Comparison of ENCODE assay signal across 9 mouse cellular contexts in the genomic region with DNA sequence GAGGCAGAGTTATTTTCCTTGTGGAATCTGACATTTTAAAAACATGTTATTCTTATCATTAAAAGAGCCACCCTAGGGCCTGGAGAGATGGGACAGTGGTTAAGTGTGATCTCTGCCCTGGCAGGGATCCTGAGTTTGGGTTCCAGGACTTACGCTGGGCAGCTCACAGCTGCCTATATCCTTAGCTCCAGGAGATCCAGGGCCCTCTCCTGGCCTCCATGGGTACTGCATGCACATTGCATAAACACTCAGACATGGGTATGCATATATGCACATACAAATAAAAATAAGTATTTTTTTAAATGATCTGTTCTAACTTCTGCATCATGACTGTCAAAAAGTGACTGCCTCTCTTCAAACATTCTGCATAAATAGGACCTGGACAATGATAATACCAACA.
DNase-seq lines count a peak whose midpoint lies in the region; ATAC-seq and TF ChIP-seq lines count a peak whose summit lies in the region.
"Had no signal": no experiment of that assay in that cellular context is flagged by ENCODE, and none has a peak within 500 bp of the region (broad histone marks: within the 10 kb centered on the region; RNA-seq: fewer than 3 reads in every experiment).

No protein-coding gene starts in this region.

- no peaks in the 10 kb centered on the region; the same call in 1 of the 2 replicates for H3K27me3 ChIP-seq in cerebellum, adult 2 months (ENCODE audit: control insufficient read depth, insufficient read depth, low read length)
- no peaks in the 10 kb centered on the region for H3K27me3 ChIP-seq in MEL (ENCODE audit: control insufficient read depth in 1 of 2, insufficient read depth in 2 of 2, low read length in 2 of 2)

- peak in 1 of 2 experiments; percentile 13 for DNase-seq in cerebellum, adult 2 months
- DNase-seq in left cerebral cortex, adult 2 months (ENCODE audit: extremely low spot score in 1 of 2, low spot score in 2 of 2): no peak
- no peak for DNase-seq in left cerebral cortex, adult 8-10 months (ENCODE audit: low spot score in 2 of 2)
- peak; percentile 5 for DNase-seq in MEL (ENCODE audit: low read depth, low spot score)
- peak; percentile 6 to 46 for DNase-seq in kidney, postnatal 36 days
- no peak for DNase-seq in thymus, postnatal 25 days
- DNase-seq: gastrocnemius, postnatal 36 days had no signal

- H3K79me2 ChIP-seq in MEL (ENCODE audit: control insufficient read depth, insufficient read depth, low read length, poor library complexity): no peaks in the 10 kb centered on the region

- no peak overlapping the region for H3K9ac ChIP-seq in MEL (ENCODE audit: control insufficient read depth, low read depth, low read length, poor library complexity, severe bottlenecking)

- TF ChIP-seq EP300 in MEL (IDR thresholded peaks at IDR 0.05; ENCODE audit: low read depth in 1 of 2, low read length in 2 of 2): no peak

- peak; percentile 24; the same call in 1 of the 2 replicates for TF ChIP-seq CTCF in cerebellum, adult 2 months (IDR thresholded peaks at IDR 0.05; ENCODE audit: borderline replicate concordance, insufficient read depth, low read depth, low read length)
- TF ChIP-seq CTCF in left cerebral cortex, adult 2 months (IDR thresholded peaks at IDR 0.05): peak; percentile 40
- peak in 2 of 3 experiments; percentile 11 to 27; a peak in 2 of 6 replicates for TF ChIP-seq CTCF in MEL (IDR thresholded peaks at IDR 0.05 in 2 of 3, conservative IDR thresholded peaks at IDR 0.05 in 1 of 3; ENCODE audit: control insufficient read depth in 1 of 3, insufficient read depth in 1 of 3, low read depth in 2 of 3, low read length in 3 of 3, poor library complexity in 1 of 3, severe bottlenecking in 1 of 3)

- 59% methylated on average over 1 of the region's 1 CpGs for WGBS in cerebellum, adult 2 months

- H3K27ac ChIP-seq in cerebellum, adult 2 months (ENCODE audit: insufficient read depth, low read length): no peak overlapping the region
- H3K27ac ChIP-seq in left cerebral cortex, adult 2 months: no peak overlapping the region
- H3K27ac ChIP-seq in MEL (ENCODE audit: control insufficient read depth, low read depth, low read length): no peak overlapping the region

- no peaks in the 10 kb centered on the region for H3K36me3 ChIP-seq in MEL (ENCODE audit: control insufficient read depth in 1 of 2, insufficient read depth in 2 of 2, low read length in 2 of 2)

- no peak for TF ChIP-seq POLR2A in cerebellum, adult 2 months (IDR thresholded peaks at IDR 0.05; ENCODE audit: borderline replicate concordance, insufficient read depth, low read length)
- TF ChIP-seq POLR2A in MEL (IDR thresholded peaks at IDR 0.05; ENCODE audit: control insufficient read depth in 1 of 2, insufficient read depth in 1 of 2, low read depth in 1 of 2, low read length in 2 of 2, poor library complexity in 1 of 2): no peak

- no peak for ATAC-seq in cerebellum, adult (ENCODE audit: insufficient number of reproducible peaks, low FRiP score, low TSS enrichment)
- ATAC-seq in CD4-positive, CD25-positive, alpha-beta regulatory T cell, adult 4 months: no peak

- no peaks in the 10 kb centered on the region for H3K4me1 ChIP-seq in cerebellum, adult 2 months (ENCODE audit: control insufficient read depth, insufficient read depth, low read length)
- no peaks in the 10 kb centered on the region for H3K4me1 ChIP-seq in MEL (ENCODE audit: control insufficient read depth in 1 of 2, insufficient read depth in 2 of 2, low read length in 2 of 2)

- H3K4me3 ChIP-seq in cerebellum, adult 2 months (replicated peaks; ENCODE audit: insufficient read depth, low read depth, low read length): no peak overlapping the region
- no peak overlapping the region for H3K4me3 ChIP-seq in left cerebral cortex, adult 2 months
- H3K4me3 ChIP-seq in MEL (ENCODE audit: control insufficient read depth in 1 of 2, insufficient read depth in 1 of 2, low read depth in 2 of 2, low read length in 2 of 2): no peak overlapping the region

- peak; percentile 4; the same call in 1 of the 2 replicates for TF ChIP-seq RAD21 in MEL (IDR thresholded peaks at IDR 0.05; ENCODE audit: low read depth, low read length)

- no peaks in the 10 kb centered on the region for H3K9me3 ChIP-seq in MEL (replicated peaks; ENCODE audit: insufficient read depth, low read length)

- intact Hi-C loops in left cerebral cortex, adult 2 months (cut with DNase I): no loop called here

TF ChIP-seq in MEL, 35 proteins besides CTCF, POLR2A, EP300 and RAD21:
- TF ChIP-seq JUND (IDR thresholded peaks at IDR 0.05; ENCODE audit: low read depth, low read length) (no peak), GABPA (IDR thresholded peaks at IDR 0.05; ENCODE audit: low read depth, low read length) (no peak)

Comparison
In these comparisons a context has a peak if more than half of its experiments do, and no peak if none do; other contexts are left out.
1. DNase-seq: peak in MEL (single experiment) and kidney, postnatal 36 days (2 of 2); none in left cerebral cortex, adult 2 months (0 of 2), left cerebral cortex, adult 8-10 months (0 of 2) and thymus, postnatal 25 days (single experiment).
2. Peak in every context shown above with its lines, with median percentiles within 50 percentile points of each other: CTCF ChIP-seq.